Mouse (Mus musculus): Measurements from ENCODE around the gene Gtf2h1. TPM values are rescaled to one million over a fixed set of nuclear protein-coding genes. Genes with fewer than 3 reads are reported as not detected.

The Gtf2h1 gene
- 32.5 and 33.1 TPM in 2 replicates for polyA plus RNA-seq (2016; fragmentation: Nextera tagmentation; extraction: Ambion mirVana)

- Histone ChIP-seq H3K4me3 (peak within 1 kb of the TSS; percentile 84), H3K9ac (peak within 1 kb of the TSS; percentile 86), H3K27ac (ENCODE audit: poor library complexity, severe bottlenecking) (peak within 1 kb of the TSS; percentile 87), H3K4me1 (replicated peaks) (peaks cover 14% of the 10 kb centered on the region), H3K27me3 (replicated peaks) (no peaks in the 10 kb centered on the region), H3K9me3 (replicated peaks) (no peaks in the 10 kb centered on the region), H3K4me2 (peak within 1 kb of the TSS; percentile 97), H3K36me3 (peaks cover 15% of the 10 kb centered on the region)
- WGBS, result under 1% methylated on average over 75 of the region's 75 CpGs
- peak; percentile 99 for ATAC-seq (ENCODE audit: insufficient number of reproducible peaks, low FRiP score)
Measured at GRCm38 (mm10) chr7:46795287-46796205, at the start of gene Gtf2h1, which contains the start of gene Hps5. Gene Gtf2h1, plus strand, starts transcription at chr7:46796103. Gene Hps5, minus strand, starts transcription at chr7:46796064.

GRCm38 (mm10) chr7:46746381-46746780, 49.5 kb upstream of the Gtf2h1 start:
- Histone ChIP-seq H3K27me3 (replicated peaks) (0 out of 2 replicates have a peak, but pooled peaks cover under 1% of the 10 kb centered on the region), H3K27ac (ENCODE audit: poor library complexity, severe bottlenecking) (no peak overlapping the region), H3K4me3 (no peak overlapping the region), H3K4me2 (no peak overlapping the region), H3K9ac (no peak overlapping the region), H3K36me3 (no peaks in the 10 kb centered on the region), H3K9me3 (replicated peaks) (no peaks in the 10 kb centered on the region), H3K4me1 (replicated peaks) (peaks cover 3% of the 10 kb centered on the region; the same call in 1 of the 2 replicates)
- 85% methylated on average over 7 of the region's 7 CpGs for WGBS
- ATAC-seq (ENCODE audit: insufficient number of reproducible peaks, low FRiP score), result no peak

GRCm38 (mm10) chr7:46748459-46748858, 47.4 kb upstream of the Gtf2h1 start:
- Histone ChIP-seq H3K9me3 (replicated peaks) (no peaks in the 10 kb centered on the region), H3K4me1 (replicated peaks) (peaks cover 3% of the 10 kb centered on the region; the same call in 1 of the 2 replicates), H3K36me3 (no peaks in the 10 kb centered on the region), H3K27ac (ENCODE audit: poor library complexity, severe bottlenecking) (no peak overlapping the region), H3K9ac (no peak overlapping the region), H3K27me3 (replicated peaks) (0 out of 2 replicates have a peak, but pooled peaks cover 4% of the 10 kb centered on the region), H3K4me3 (no peak overlapping the region), H3K4me2 (no peak overlapping the region)
- WGBS, result 66% methylated on average over 3 of the region's 3 CpGs
- ATAC-seq (ENCODE audit: insufficient number of reproducible peaks, low FRiP score), result no peak

- H3K9me3 ChIP-seq (replicated peaks), result no peaks in the 10 kb centered on the region
- 67% methylated on average over 3 of the region's 3 CpGs for WGBS
Measured at GRCm38 (mm10) chr7:46751490-46751889, 44.4 kb upstream of the Gtf2h1 start, which contains the start of gene Saa2. Gene Saa2, plus strand, starts transcription at chr7:46751790.

GRCm38 (mm10) chr7:46761049-46761795, 34.7 kb upstream of the Gtf2h1 start:
- no peak for ATAC-seq (ENCODE audit: insufficient number of reproducible peaks, low FRiP score)
- Histone ChIP-seq H3K36me3 (peaks cover 64% of the 10 kb centered on the region), H3K9ac (no peak overlapping the region), H3K4me3 (no peak overlapping the region), H3K27ac (ENCODE audit: poor library complexity, severe bottlenecking) (no peak overlapping the region), H3K4me1 (replicated peaks) (no peaks in the 10 kb centered on the region), H3K27me3 (replicated peaks) (no peaks in the 10 kb centered on the region), H3K9me3 (replicated peaks) (no peaks in the 10 kb centered on the region), H3K4me2 (no peak overlapping the region)
- 72% methylated on average over 11 of the region's 11 CpGs for WGBS

More at GRCm38 (mm10) chr7:46751490-46751889, 44.4 kb upstream of the Gtf2h1 start, which contains the start of gene Saa2:
- 0 out of 2 replicates have a peak, but pooled peaks cover 4% of the 10 kb centered on the region for H3K27me3 ChIP-seq (replicated peaks)
- no peak within 1 kb of the TSS for H3K4me3 ChIP-seq
- no peaks in the 10 kb centered on the region for H3K36me3 ChIP-seq
- no peak within 1 kb of the TSS for H3K4me2 ChIP-seq
- no peak within 1 kb of the TSS for H3K9ac ChIP-seq
- peaks cover 3% of the 10 kb centered on the region; the same call in 1 of the 2 replicates for H3K4me1 ChIP-seq (replicated peaks)
- no peak for ATAC-seq (ENCODE audit: insufficient number of reproducible peaks, low FRiP score)
- no peak within 1 kb of the TSS for H3K27ac ChIP-seq (ENCODE audit: poor library complexity, severe bottlenecking)

- Histone ChIP-seq H3K9me3 (replicated peaks) (no peaks in the 10 kb centered on the region), H3K27ac (ENCODE audit: poor library complexity, severe bottlenecking) (no peak overlapping the region), H3K27me3 (replicated peaks) (no peaks in the 10 kb centered on the region), H3K9ac (0 out of 2 replicates have a peak overlapping the region, but pooled peaks have one; percentile 5), H3K4me1 (replicated peaks) (no peaks in the 10 kb centered on the region), H3K4me2 (no peak overlapping the region), H3K36me3 (peaks cover 74% of the 10 kb centered on the region), H3K4me3 (no peak overlapping the region)
- 93% methylated on average over 5 of the region's 5 CpGs for WGBS
- ATAC-seq (ENCODE audit: insufficient number of reproducible peaks, low FRiP score), result no peak
Measured at GRCm38 (mm10) chr7:46762601-46763000, 33.3 kb upstream of the Gtf2h1 start.

GRCm38 (mm10) chr7:46764672-46765071, 31.2 kb upstream of the Gtf2h1 start:
- H3K27ac ChIP-seq (ENCODE audit: poor library complexity, severe bottlenecking), result no peak overlapping the region
- no peak overlapping the region for H3K9ac ChIP-seq
- no peaks in the 10 kb centered on the region for H3K27me3 ChIP-seq (replicated peaks)
- peaks cover 82% of the 10 kb centered on the region for H3K36me3 ChIP-seq
- no peaks in the 10 kb centered on the region for H3K4me1 ChIP-seq (replicated peaks)
- H3K4me2 ChIP-seq, result no peak overlapping the region
- no peaks in the 10 kb centered on the region for H3K9me3 ChIP-seq (replicated peaks)
- no peak overlapping the region for H3K4me3 ChIP-seq
- 88% methylated on average over 8 of the region's 8 CpGs for WGBS
- no peak for ATAC-seq (ENCODE audit: insufficient number of reproducible peaks, low FRiP score)

- peaks cover 81% of the 10 kb centered on the region for H3K36me3 ChIP-seq
- no peak overlapping the region for H3K9ac ChIP-seq
- H3K4me2 ChIP-seq, result no peak overlapping the region
- H3K4me1 ChIP-seq (replicated peaks), result no peaks in the 10 kb centered on the region
- no peaks in the 10 kb centered on the region for H3K9me3 ChIP-seq (replicated peaks)
- ATAC-seq (ENCODE audit: insufficient number of reproducible peaks, low FRiP score), result no peak
- H3K4me3 ChIP-seq, result no peak overlapping the region
- no peaks in the 10 kb centered on the region for H3K27me3 ChIP-seq (replicated peaks)
- no peak overlapping the region for H3K27ac ChIP-seq (ENCODE audit: poor library complexity, severe bottlenecking)
Measured at GRCm38 (mm10) chr7:46767371-46767770, 28.5 kb upstream of the Gtf2h1 start.

GRCm38 (mm10) chr7:46768451-46768850, 27.5 kb upstream of the Gtf2h1 start:
- H3K9ac ChIP-seq, result no peak overlapping the region
- H3K27me3 ChIP-seq (replicated peaks), result no peaks in the 10 kb centered on the region
- H3K4me3 ChIP-seq, result no peak overlapping the region
- no peak overlapping the region for H3K4me2 ChIP-seq
- WGBS, result 91% methylated on average over 7 of the region's 7 CpGs
- peaks cover 78% of the 10 kb centered on the region for H3K36me3 ChIP-seq
- H3K4me1 ChIP-seq (replicated peaks), result no peaks in the 10 kb centered on the region
- no peak overlapping the region for H3K27ac ChIP-seq (ENCODE audit: poor library complexity, severe bottlenecking)
- ATAC-seq (ENCODE audit: insufficient number of reproducible peaks, low FRiP score), result no peak
- H3K9me3 ChIP-seq (replicated peaks), result no peaks in the 10 kb centered on the region

- Histone ChIP-seq H3K4me2 (no peak overlapping the region), H3K9me3 (replicated peaks) (no peaks in the 10 kb centered on the region), H3K4me1 (replicated peaks) (no peaks in the 10 kb centered on the region), H3K27me3 (replicated peaks) (no peaks in the 10 kb centered on the region), H3K36me3 (peaks cover 79% of the 10 kb centered on the region), H3K4me3 (no peak overlapping the region), H3K9ac (no peak overlapping the region), H3K27ac (ENCODE audit: poor library complexity, severe bottlenecking) (no peak overlapping the region)
- ATAC-seq (ENCODE audit: insufficient number of reproducible peaks, low FRiP score), result no peak
- WGBS, result 47% methylated on average over 4 of the region's 4 CpGs
Measured at GRCm38 (mm10) chr7:46770706-46771105, 25.2 kb upstream of the Gtf2h1 start.

All from heart, embryonic 12.5 days (tissue).